Mouse (Mus musculus) small intestine, adult 2 months (tissue): Measurements from ENCODE around the gene Arhgap28.

Experiments
- CTCF ChIP-seq: fragments of 200-500 bp; IDR thresholded peaks from 2 replicates; pipeline ENCODE4 v1.5.1; 2012; ENCODE audit warnings: low read depth, mild to moderate bottlenecking, control low read depth, inconsistent platforms, low read length, moderate library complexity, mixed read lengths; ENCODE audit not compliant: insufficient replicate concordance, insufficient read length; ENCODE audit errors: extremely low read depth
- POLR2A ChIP-seq: fragments of 200-500 bp; IDR thresholded peaks from 2 replicates; pipeline ENCODE4 v1.6.1; 2012; ENCODE audit warnings: low read depth, mild to moderate bottlenecking, control low read depth, inconsistent platforms, low read length, moderate library complexity

DNA sequence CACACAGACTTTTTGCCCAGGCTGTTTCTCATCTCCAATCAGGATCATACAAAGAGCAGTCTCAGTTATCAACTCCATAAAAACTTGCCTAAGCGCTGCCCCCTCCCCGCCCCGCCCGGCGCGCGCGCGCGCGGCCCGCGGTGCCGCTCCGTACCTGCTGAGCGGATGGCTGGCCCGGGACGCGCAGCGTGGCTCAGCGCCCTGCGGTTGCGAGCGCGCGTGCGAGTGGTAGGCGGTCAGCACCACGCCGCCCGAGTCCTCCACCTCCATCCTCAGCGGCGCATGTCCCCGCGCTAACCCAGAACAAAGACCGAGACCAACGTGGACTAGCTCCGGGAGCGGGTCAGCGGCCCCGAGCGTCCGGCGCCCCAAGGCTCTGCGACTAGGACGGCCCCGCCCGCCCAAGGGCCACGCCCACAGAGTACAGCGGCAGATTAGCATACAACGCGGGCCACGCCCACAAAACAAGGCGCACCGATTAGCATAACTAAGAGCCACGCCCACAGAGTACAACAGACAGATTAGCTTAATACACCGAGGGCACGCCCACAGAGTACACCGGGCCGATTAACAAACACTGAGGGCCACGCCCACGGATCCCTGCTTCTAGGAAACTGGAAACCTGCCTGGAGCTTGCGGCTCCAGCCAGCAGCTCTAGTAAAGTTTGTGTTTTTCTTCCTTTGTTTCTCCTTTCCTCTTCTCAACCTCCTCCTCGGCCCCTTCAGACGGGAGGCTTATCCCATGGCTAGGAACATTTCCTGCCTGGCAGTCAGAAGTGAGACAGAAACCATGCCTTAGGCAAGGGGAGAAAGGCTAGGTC, at the start of gene Arhgap28:
- TF ChIP-seq CTCF (no peak), POLR2A (no peak)
